Mouse (Mus musculus) thymus, postnatal 36 days (tissue): Measurements from ENCODE around the gene Apol8.
"Not testable (repeated sequence)": the region's sequence is repeated elsewhere in the genome, so short reads cannot be mapped to it uniquely, and the experiment has no call there.

Experiments used
- DNase-seq, 2 experiments: peaks; one replicate each; pipeline ENCODE4 v3.0.0; 2022; ENCODE audit warnings: mixed read lengths in 2 of 2

Gene Apol8

GRCm38 (mm10) chr15:77748414-77748813 lies 8.4 kb downstream of the Apol8 start:
- DNase-seq: no peak

DNA sequence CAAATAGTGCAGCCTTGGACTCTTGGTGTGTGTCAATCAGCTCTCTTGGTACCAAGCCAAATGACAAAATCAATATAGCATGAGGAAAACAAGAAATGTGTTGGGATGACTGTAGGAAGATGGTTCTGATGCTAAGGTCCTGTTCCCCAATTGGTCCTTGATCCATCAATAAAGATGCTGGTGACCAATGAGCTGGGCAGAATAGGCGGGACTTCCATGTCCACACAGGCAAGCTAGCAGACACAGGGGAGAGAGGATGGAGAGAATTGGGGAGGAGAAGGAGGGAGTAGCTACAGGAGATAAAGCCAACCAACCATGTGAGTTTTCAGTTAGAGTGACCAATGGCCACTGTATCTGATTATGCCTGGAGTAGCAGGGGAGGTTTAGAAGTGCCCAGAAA lies 10.5 kb downstream of the Apol8 start:
- DNase-seq: no peak

DNA sequence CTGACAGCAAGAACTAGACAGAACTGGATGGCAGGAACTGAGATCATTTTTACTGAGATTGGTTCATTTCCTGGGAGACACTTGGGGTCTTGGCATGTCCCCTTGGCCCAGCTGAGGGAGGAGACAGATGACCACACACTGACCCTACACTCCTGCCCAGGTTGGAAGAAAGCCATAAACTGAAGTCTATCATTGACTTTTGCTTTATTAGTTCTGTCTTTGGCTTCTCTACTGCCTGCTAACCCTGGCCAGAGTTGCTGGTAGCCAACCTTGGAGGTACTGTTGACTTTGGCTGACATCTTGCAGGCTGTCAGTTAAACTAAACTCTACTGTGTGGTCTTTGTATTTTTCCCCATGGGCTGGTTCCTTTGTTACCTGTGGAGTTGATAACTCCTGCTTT lies 11.7 kb downstream of the Apol8 start:
- DNase-seq: no peak

DNA sequence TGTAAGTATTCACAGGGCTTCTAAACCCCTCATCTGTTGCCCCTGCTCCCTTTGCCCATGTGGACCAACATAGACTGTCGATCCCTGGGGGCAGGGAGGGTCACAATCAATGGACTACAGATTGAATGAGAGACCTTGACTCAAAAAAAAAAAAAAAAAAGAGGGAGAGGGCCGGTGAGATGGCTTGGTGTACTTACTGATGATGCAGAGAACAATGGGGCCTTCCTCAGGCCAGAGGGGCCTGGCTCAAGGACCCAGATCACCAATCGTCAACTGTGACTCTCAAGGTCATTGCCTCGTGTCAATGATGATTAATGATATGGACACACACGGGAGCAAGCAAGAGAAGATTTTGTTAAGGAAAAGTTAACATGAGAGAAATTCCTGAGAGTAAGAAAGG lies 12.2 kb downstream of the Apol8 start:
- DNase-seq: no peak

DNA sequence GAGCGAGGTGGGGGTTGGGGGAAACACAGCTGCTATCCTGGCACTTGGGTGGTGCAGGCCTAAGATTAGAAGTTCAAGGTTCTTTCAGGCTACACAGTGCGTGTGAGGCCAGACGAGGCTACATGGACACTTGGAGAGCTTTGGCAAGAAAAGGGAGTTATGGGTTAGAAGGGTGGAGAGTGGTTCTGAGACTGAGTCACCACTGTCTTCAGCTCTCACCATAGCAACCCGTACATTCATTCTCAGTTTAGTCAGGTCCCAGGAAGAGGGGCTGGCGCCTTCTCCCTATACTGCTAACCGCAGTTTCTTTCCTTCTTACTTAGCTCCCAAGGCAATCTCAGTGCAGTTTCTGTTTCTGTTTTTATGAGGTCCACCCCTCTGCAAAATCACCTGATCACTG lies 15.2 kb downstream of the Apol8 start:
- not testable (repeated sequence) for DNase-seq

DNA sequence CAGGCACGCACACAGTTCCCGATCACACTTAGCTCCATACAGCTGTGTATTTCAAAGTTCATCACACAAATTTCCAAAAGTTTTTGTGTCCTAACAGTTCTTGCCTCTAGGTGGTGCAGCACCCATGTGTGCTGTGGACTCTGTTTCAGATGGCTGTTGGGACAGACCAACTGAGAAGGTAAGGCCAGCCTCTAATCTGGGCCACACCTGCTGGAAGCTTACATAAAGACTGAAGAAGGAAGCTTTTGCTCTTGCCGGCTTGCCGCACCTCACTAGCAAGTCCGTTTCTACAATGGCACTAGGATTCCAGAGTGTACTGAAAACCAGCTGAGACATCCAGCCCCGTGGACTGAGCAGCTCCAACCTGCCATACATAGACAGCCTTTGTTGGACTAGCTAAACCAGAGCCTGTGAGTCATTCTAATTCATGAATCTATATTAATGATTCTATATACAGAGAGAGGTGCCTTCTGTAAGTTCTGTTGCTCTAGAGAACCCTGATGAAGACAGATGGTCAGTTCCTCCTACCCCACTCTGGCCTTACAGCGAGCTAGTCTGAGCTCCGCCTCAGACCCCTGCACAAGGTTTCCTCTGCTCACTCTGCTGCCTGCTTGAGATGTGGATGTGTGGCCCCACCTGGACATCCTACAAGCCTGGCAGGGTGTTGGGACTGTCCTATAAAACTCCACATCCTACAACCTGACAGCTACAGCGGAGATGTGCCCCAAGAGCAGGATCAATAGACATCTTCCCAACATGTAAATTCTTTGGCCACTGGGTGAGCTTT lies 16.1 kb downstream of the Apol8 start:
- no peak for DNase-seq

GRCm38 (mm10) chr15:77733903-77734302 lies 22.9 kb downstream of the Apol8 start:
- DNase-seq: not testable (repeated sequence)

- peak; percentile 53 to 61 for DNase-seq
Observed at GRCm38 (mm10) chr15:77733380-77733779, 23.4 kb downstream of the Apol8 start.

DNA sequence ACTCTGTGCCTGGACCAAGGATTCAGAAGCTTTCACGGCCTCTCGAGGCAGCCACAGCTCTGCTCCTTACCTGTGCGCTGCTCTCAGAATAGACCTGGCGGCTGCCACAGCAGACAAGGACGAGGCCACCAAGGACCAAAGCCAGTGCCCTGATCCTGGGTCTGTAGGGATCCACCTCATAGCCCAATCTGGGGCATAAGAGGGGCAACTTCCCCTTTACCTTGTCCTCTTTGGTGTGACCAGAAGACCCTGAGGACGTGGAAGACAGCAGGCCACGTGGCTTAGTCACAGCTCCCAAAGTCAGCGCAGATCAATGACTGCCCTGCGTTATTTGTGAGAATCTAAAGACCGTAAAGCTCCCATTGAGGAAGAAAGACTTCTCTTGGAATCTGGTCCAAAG lies 24.0 kb downstream of the Apol8 start:
- not testable (repeated sequence) for DNase-seq

DNA sequence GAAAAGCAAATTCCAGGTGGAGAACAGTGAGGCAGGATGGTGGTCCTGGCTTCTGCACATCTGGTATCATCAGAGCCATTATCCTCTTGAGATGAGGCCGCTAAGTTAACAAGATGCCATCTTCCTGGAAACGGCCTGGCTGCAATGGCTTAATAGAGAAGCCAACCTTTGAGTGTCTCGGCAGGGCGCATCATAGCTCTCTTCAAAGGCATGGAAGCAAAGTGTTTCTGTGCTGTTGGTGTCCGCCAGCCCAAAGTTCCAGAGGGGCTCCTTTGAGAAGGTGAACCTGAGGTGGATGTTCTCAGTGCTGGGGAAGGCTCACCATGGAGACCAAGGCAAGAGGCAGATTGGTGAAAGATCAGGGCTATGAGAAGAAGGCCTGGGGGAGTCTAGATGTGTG lies 25.2 kb downstream of the Apol8 start:
- no peak for DNase-seq

- DNase-seq: not testable (repeated sequence)
Observed at GRCm38 (mm10) chr15:77728739-77729138, 28.1 kb downstream of the Apol8 start, which contains the start of gene Apol9b. Gene Apol9b (plus strand): TSS chr15:77729039.

GRCm38 (mm10) chr15:77727745-77728144 lies 29.1 kb downstream of the Apol8 start:
- DNase-seq: not testable (repeated sequence)

DNA sequence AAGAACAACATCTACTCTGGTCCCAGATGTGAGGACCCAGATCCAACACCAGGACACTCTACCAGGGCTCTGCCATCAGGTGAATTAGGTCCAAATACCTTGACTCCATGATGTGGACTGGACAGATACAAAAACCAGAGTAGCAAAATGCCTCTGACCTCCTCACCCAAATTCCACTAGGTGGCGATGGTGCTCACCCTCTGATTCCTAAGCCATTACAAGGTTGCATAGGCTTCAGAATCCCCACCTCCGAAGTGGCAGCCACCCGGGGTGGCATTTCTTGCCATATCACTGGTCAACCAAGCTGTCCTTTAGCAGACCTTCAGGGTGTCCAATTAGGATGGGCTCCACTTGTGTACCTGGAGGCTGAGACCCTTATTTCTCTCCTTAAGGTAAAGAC lies 29.7 kb downstream of the Apol8 start:
- not testable (repeated sequence) for DNase-seq

- not testable (repeated sequence) for DNase-seq
Observed at GRCm38 (mm10) chr15:77725393-77726020, 31.3 kb downstream of the Apol8 start.

GRCm38 (mm10) chr15:77724208-77724911 lies 32.4 kb downstream of the Apol8 start:
- not testable (repeated sequence) for DNase-seq

DNA sequence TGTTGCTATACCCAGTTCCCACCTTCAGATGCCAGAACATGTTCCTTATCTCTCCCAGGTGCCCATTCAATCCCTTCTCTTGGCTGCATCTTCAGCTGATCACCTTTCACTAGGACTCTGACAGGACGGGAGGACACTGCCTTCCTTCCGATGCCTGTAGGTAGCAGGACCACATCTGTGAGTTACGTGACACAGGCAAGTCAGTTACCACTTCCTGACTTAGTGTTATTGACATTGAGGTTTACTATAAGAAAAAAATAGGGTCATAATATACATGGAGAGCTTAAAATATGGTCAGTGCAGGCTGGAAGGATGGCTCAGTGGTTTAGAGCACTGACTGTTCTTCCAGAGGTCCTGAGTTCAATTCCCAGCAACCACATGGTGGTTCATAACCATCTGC lies 35.3 kb downstream of the Apol8 start:
- DNase-seq: not testable (repeated sequence)

GRCm38 (mm10) chr15:77718240-77718639 lies 38.6 kb downstream of the Apol8 start:
- DNase-seq: not testable (repeated sequence)

DNA sequence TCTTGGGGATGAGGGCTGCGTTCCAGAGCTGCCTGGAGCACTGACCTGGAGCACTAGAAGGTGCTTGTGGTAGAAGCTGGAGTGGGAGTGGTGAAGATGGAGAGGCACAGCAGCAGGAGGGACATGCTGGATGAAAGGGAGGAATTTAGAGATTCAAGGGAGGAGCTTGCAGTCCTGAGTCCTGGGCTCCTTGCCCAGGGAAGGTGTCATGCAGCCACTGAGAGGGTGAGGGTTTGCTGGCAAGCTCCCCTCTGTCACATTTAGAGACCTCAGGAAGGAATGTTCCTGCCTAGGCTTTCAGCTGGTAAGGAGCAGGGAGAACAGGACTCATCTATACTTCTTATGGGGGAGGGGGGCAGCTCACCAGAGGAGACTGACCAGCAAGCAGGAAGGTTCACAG lies 47.9 kb downstream of the Apol8 start:
- not testable (repeated sequence) for DNase-seq

- DNase-seq: not testable (repeated sequence)
Observed at GRCm38 (mm10) chr15:77705306-77705705, 51.5 kb downstream of the Apol8 start.

DNA sequence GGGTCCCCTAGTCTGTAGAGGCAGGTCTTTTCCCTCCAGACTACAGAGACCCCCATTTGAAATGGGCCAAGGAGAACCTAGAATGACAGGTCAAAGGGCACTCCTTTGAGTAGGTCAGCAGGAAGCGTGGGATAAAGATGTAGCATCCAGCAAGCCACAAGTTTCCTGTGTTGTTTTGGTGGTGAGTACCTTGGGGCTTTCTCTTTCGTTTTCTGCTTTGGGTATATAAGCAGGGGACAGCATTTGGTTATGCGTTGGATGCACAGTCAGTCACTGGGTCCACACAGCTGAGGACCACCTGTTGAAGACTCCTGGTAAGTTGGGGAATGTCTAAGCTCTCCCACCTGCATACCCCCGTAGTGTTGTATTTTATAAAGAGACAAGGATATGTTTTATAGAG lies 58.1 kb downstream of the Apol8 start, which contains the start of gene Apol7e:
Gene Apol7e, plus strand, starts transcription at position 202 of the 400 bp plus-strand sequence.
- DNase-seq: peak in 1 of 2 experiments; percentile 5
